Mouse (Mus musculus): ENCODE measurements around the gene Acsl3. TPM values are rescaled to one million over a fixed set of nuclear protein-coding genes. Genes with fewer than 3 reads are reported as not detected.

The Acsl3 gene
- polyA plus RNA-seq, 1 experiment = 12.0 TPM

GRCm38 (mm10) chr1:78686872-78687271 is 29.2 kb downstream of the Acsl3 start:
- Histone ChIP-seq H3K36me3 (ENCODE audit: control insufficient read depth, insufficient read depth, low read length) (peaks cover 2% of the 10 kb centered on the region; the same call in 1 of the 2 replicates), H3K4me3 (ENCODE audit: control insufficient read depth, low read depth, low read length) (no peak overlapping the region), H3K4me1 (ENCODE audit: control insufficient read depth, insufficient read depth, low read length) (no peaks in the 10 kb centered on the region), H3K27me3 (ENCODE audit: control insufficient read depth, insufficient read depth, low read length) (no peaks in the 10 kb centered on the region), H3K27ac (ENCODE audit: control insufficient read depth, insufficient read depth, low read depth, low read length) (no peak overlapping the region)
- TF ChIP-seq POLR2A (IDR thresholded peaks at IDR 0.05; ENCODE audit: control insufficient read depth, low read depth, low read length) (no peak), CTCF (IDR thresholded peaks at IDR 0.05; ENCODE audit: control insufficient read depth, insufficient read depth, insufficient replicate concordance, low read depth, low read length) (no peak; the same call in 1 of the 2 replicates)

DNA sequence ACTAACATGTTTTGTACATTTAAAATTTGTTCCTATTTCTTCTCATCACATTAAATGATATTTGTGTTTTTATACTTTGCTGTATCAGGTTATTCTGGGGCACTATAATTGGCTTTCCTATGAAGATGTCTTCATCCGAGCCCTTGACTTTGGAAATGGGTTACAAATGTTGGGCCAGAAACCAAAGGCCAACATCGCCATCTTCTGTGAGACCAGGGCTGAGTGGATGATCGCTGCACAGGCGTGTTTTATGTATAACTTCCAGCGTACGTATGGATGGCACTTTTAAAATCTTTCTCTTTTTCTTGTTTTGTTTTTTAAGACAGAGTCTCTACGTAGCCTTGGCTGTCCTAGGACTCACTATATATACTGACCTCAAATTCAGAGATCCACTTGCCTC is 30.5 kb downstream of the Acsl3 start:
- Histone ChIP-seq H3K27ac (ENCODE audit: control insufficient read depth, insufficient read depth, low read depth, low read length) (no peak overlapping the region), H3K27me3 (ENCODE audit: control insufficient read depth, insufficient read depth, low read length) (no peaks in the 10 kb centered on the region), H3K4me3 (ENCODE audit: control insufficient read depth, low read depth, low read length) (no peak overlapping the region), H3K36me3 (ENCODE audit: control insufficient read depth, insufficient read depth, low read length) (peaks cover 2% of the 10 kb centered on the region), H3K4me1 (ENCODE audit: control insufficient read depth, insufficient read depth, low read length) (no peaks in the 10 kb centered on the region)
- TF ChIP-seq POLR2A (IDR thresholded peaks at IDR 0.05; ENCODE audit: control insufficient read depth, low read depth, low read length) (no peak), CTCF (IDR thresholded peaks at IDR 0.05; ENCODE audit: control insufficient read depth, insufficient read depth, insufficient replicate concordance, low read depth, low read length) (no peak)

- Histone ChIP-seq H3K4me3 (ENCODE audit: control insufficient read depth, low read depth, low read length) (no peak overlapping the region), H3K27ac (ENCODE audit: control insufficient read depth, insufficient read depth, low read depth, low read length) (no peak overlapping the region), H3K27me3 (ENCODE audit: control insufficient read depth, insufficient read depth, low read length) (no peaks in the 10 kb centered on the region), H3K36me3 (ENCODE audit: control insufficient read depth, insufficient read depth, low read length) (peaks cover 2% of the 10 kb centered on the region), H3K4me1 (ENCODE audit: control insufficient read depth, insufficient read depth, low read length) (no peaks in the 10 kb centered on the region)
- TF ChIP-seq POLR2A (IDR thresholded peaks at IDR 0.05; ENCODE audit: control insufficient read depth, low read depth, low read length) (no peak), CTCF (IDR thresholded peaks at IDR 0.05; ENCODE audit: control insufficient read depth, insufficient read depth, insufficient replicate concordance, low read depth, low read length) (no peak)
Measured at GRCm38 (mm10) chr1:78694503-78695258, 37.1 kb downstream of the Acsl3 start.

DNA sequence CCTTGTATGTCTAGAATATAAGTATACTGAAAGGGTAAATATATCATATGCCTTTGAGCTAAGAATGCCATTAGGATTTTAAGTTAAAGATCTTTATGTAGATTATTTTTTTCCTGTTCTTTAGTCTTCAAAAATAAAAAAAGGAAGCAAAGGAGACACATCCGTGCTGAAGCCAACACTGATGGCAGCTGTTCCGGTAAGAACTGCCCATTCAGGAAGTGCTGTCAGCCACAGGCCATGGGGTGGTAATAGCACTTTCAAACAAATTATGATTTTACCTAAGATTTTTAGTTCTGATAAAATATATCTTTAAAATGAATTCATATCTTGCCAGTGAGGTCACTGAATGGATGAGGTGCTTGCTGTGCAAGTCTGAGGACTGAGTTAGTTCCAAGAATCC is 38.7 kb downstream of the Acsl3 start:
- Histone ChIP-seq H3K27ac (ENCODE audit: control insufficient read depth, insufficient read depth, low read depth, low read length) (no peak overlapping the region), H3K4me3 (ENCODE audit: control insufficient read depth, low read depth, low read length) (no peak overlapping the region), H3K36me3 (ENCODE audit: control insufficient read depth, insufficient read depth, low read length) (no peaks in the 10 kb centered on the region; the same call in 1 of the 2 replicates), H3K27me3 (ENCODE audit: control insufficient read depth, insufficient read depth, low read length) (no peaks in the 10 kb centered on the region), H3K4me1 (ENCODE audit: control insufficient read depth, insufficient read depth, low read length) (no peaks in the 10 kb centered on the region)
- TF ChIP-seq CTCF (IDR thresholded peaks at IDR 0.05; ENCODE audit: control insufficient read depth, insufficient read depth, insufficient replicate concordance, low read depth, low read length) = no peak
- no peak for TF ChIP-seq POLR2A (IDR thresholded peaks at IDR 0.05; ENCODE audit: control insufficient read depth, low read depth, low read length)

GRCm38 (mm10) chr1:78696903-78697302 is 39.3 kb downstream of the Acsl3 start:
- H3K27ac ChIP-seq (ENCODE audit: control insufficient read depth, insufficient read depth, low read depth, low read length) = no peak overlapping the region
- H3K4me3 ChIP-seq (ENCODE audit: control insufficient read depth, low read depth, low read length) = no peak overlapping the region
- no peak for TF ChIP-seq POLR2A (IDR thresholded peaks at IDR 0.05; ENCODE audit: control insufficient read depth, low read depth, low read length)
- TF ChIP-seq CTCF (IDR thresholded peaks at IDR 0.05; ENCODE audit: control insufficient read depth, insufficient read depth, insufficient replicate concordance, low read depth, low read length) = no peak
- no peaks in the 10 kb centered on the region for H3K27me3 ChIP-seq (ENCODE audit: control insufficient read depth, insufficient read depth, low read length)
- H3K36me3 ChIP-seq (ENCODE audit: control insufficient read depth, insufficient read depth, low read length) = no peaks in the 10 kb centered on the region; the same call in 1 of the 2 replicates
- H3K4me1 ChIP-seq (ENCODE audit: control insufficient read depth, insufficient read depth, low read length) = no peaks in the 10 kb centered on the region

GRCm38 (mm10) chr1:78698138-78698537 is 40.5 kb downstream of the Acsl3 start:
- H3K27me3 ChIP-seq (ENCODE audit: control insufficient read depth, insufficient read depth, low read length) = no peaks in the 10 kb centered on the region
- no peak for TF ChIP-seq CTCF (IDR thresholded peaks at IDR 0.05; ENCODE audit: control insufficient read depth, insufficient read depth, insufficient replicate concordance, low read depth, low read length)
- TF ChIP-seq POLR2A (IDR thresholded peaks at IDR 0.05; ENCODE audit: control insufficient read depth, low read depth, low read length) = no peak
- H3K36me3 ChIP-seq (ENCODE audit: control insufficient read depth, insufficient read depth, low read length) = no peaks in the 10 kb centered on the region
- H3K4me3 ChIP-seq (ENCODE audit: control insufficient read depth, low read depth, low read length) = no peak overlapping the region
- no peak overlapping the region for H3K27ac ChIP-seq (ENCODE audit: control insufficient read depth, insufficient read depth, low read depth, low read length)
- no peaks in the 10 kb centered on the region for H3K4me1 ChIP-seq (ENCODE audit: control insufficient read depth, insufficient read depth, low read length)

DNA sequence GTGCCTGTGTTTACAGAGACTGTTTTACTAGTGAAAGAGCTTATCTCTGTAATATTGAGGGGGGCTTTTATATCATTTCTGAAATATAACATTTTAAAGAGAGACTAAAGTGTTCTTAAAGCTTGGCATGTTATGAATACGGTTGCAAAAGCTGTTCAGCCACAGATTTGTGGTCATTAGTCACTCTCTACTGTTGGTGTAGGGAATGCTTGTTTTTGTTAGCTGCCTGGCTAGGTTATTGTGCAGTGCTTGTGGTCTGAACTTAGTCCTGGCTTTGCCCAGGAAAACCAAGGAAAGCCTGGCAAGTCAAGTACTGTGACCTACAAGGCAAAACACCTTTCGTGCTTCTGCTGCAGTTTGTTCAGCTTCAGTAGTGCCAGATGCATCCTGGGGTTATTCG is 44.1 kb downstream of the Acsl3 start:
- no peaks in the 10 kb centered on the region for H3K4me1 ChIP-seq (ENCODE audit: control insufficient read depth, insufficient read depth, low read length)
- no peak for TF ChIP-seq CTCF (IDR thresholded peaks at IDR 0.05; ENCODE audit: control insufficient read depth, insufficient read depth, insufficient replicate concordance, low read depth, low read length)
- TF ChIP-seq POLR2A (IDR thresholded peaks at IDR 0.05; ENCODE audit: control insufficient read depth, low read depth, low read length) = no peak
- H3K36me3 ChIP-seq (ENCODE audit: control insufficient read depth, insufficient read depth, low read length) = no peaks in the 10 kb centered on the region
- no peak overlapping the region for H3K27ac ChIP-seq (ENCODE audit: control insufficient read depth, insufficient read depth, low read depth, low read length)
- no peak overlapping the region for H3K4me3 ChIP-seq (ENCODE audit: control insufficient read depth, low read depth, low read length)
- no peaks in the 10 kb centered on the region for H3K27me3 ChIP-seq (ENCODE audit: control insufficient read depth, insufficient read depth, low read length)

Measured in testis, adult 2 months (tissue).